Mouse (Mus musculus): Measurements from ENCODE around the gene Mrpl14.

Mrpl14 gene

GRCm38 (mm10) chr17:45724574-45724921 lies 38.4 kb downstream of the Mrpl14 start:
- no peak for DNase-seq (ENCODE audit: low read depth, low spot score)

GRCm38 (mm10) chr17:45726249-45726648 lies 40.1 kb downstream of the Mrpl14 start:
- DNase-seq (ENCODE audit: low read depth, low spot score): no peak

GRCm38 (mm10) chr17:45727481-45727880 lies 41.4 kb downstream of the Mrpl14 start:
- DNase-seq (ENCODE audit: low read depth, low spot score): no peak

- no peak for DNase-seq (ENCODE audit: low read depth, low spot score)
Measured at GRCm38 (mm10) chr17:45727983-45728723, 42.0 kb downstream of the Mrpl14 start.

GRCm38 (mm10) chr17:45729387-45729786 lies 43.3 kb downstream of the Mrpl14 start:
- DNase-seq (ENCODE audit: low read depth, low spot score): no peak

- DNase-seq (ENCODE audit: low read depth, low spot score): no peak
Measured at GRCm38 (mm10) chr17:45730696-45731095, 44.6 kb downstream of the Mrpl14 start.

GRCm38 (mm10) chr17:45731172-45731864 lies 45.2 kb downstream of the Mrpl14 start:
- peak; percentile 91 for DNase-seq (ENCODE audit: low read depth, low spot score)

- no peak for DNase-seq (ENCODE audit: low read depth, low spot score)
Measured at GRCm38 (mm10) chr17:45733038-45733734, 47.1 kb downstream of the Mrpl14 start.

- no peak for DNase-seq (ENCODE audit: low read depth, low spot score)
Measured at GRCm38 (mm10) chr17:45733735-45734301, 47.7 kb downstream of the Mrpl14 start, which contains the start of gene 1600014C23Rik. 1600014C23Rik (minus strand) TSS chr17:45733844.

GRCm38 (mm10) chr17:45734333-45734732 lies 48.2 kb downstream of the Mrpl14 start:
- no peak for DNase-seq (ENCODE audit: low read depth, low spot score)

GRCm38 (mm10) chr17:45734881-45735280 lies 48.8 kb downstream of the Mrpl14 start:
- DNase-seq (ENCODE audit: low read depth, low spot score): no peak

- DNase-seq (ENCODE audit: low read depth, low spot score): peak; percentile 71
Measured at GRCm38 (mm10) chr17:45735382-45736310, 49.5 kb downstream of the Mrpl14 start.

- DNase-seq (ENCODE audit: low read depth, low spot score): peak; percentile 93
Measured at GRCm38 (mm10) chr17:45736311-45737077, 50.4 kb downstream of the Mrpl14 start.

- no peak for DNase-seq (ENCODE audit: low read depth, low spot score)
Measured at GRCm38 (mm10) chr17:45737078-45737601, 51.0 kb downstream of the Mrpl14 start.

GRCm38 (mm10) chr17:45742371-45743147 lies 56.4 kb downstream of the Mrpl14 start:
- no peak for DNase-seq (ENCODE audit: low read depth, low spot score)

GRCm38 (mm10) chr17:45745629-45746028 lies 59.5 kb downstream of the Mrpl14 start:
- DNase-seq (ENCODE audit: low read depth, low spot score): no peak

- DNase-seq (ENCODE audit: low read depth, low spot score): no peak
Measured at GRCm38 (mm10) chr17:45746755-45747154, 60.6 kb downstream of the Mrpl14 start.

- DNase-seq (ENCODE audit: low read depth, low spot score): no peak
Measured at GRCm38 (mm10) chr17:45747293-45747692, 61.2 kb downstream of the Mrpl14 start.
